Mouse (Mus musculus) forebrain, embryonic 14.5 days (tissue): ENCODE results near the gene Lin7b. TPM values are rescaled to one million over a fixed set of nuclear protein-coding genes. Genes with fewer than 3 reads are reported as not detected.

Experiments used
- ATAC-seq: fragments of 200-750 bp; cut with Nextera tagmentation; 2 replicates; pipeline ENCODE4 v1.8.0; 2017; ENCODE audit warnings: mild to moderate bottlenecking, moderate library complexity
- DNase-seq: peaks from one replicate; pipeline ENCODE4 v3.0.0-alpha.2; 2015; ENCODE audit warnings: low spot score
- H3K27ac ChIP-seq: fragments of 300-500 bp; sonication (generic); 2 replicates; pipeline ENCODE4 v1.5.1; 2014; ENCODE audit warnings: low read depth, mild to moderate bottlenecking, control low read depth, low read length, moderate library complexity
- H3K27me3 ChIP-seq: fragments of 300-500 bp; sonication (generic); replicated peaks from 2 replicates; pipeline ENCODE4 v1.6.1; 2014; ENCODE audit warnings: low read length, control low read depth, mixed read lengths; ENCODE audit not compliant: control insufficient read depth, insufficient read depth
- H3K36me3 ChIP-seq: fragments of 300-500 bp; sonication (generic); 2 replicates; pipeline ENCODE4 v1.6.1; 2014; ENCODE audit warnings: low read length, control low read depth; ENCODE audit not compliant: control insufficient read depth, insufficient read depth
- H3K4me1 ChIP-seq: fragments of 300-500 bp; sonication (generic); 2 replicates; pipeline ENCODE4 v1.6.1; 2014; ENCODE audit warnings: antibody characterized with exemption, low read length, control low read depth; ENCODE audit not compliant: control insufficient read depth, insufficient read depth
- H3K4me2 ChIP-seq: fragments of 300-500 bp; sonication (generic); 2 replicates; pipeline ENCODE4 v1.6.1; 2014; ENCODE audit warnings: mild to moderate bottlenecking, control low read depth, low read length
- H3K4me3 ChIP-seq: fragments of 300-500 bp; sonication (generic); 2 replicates; pipeline ENCODE4 v1.5.1; 2014; ENCODE audit warnings: low read depth, low read length, control low read depth
- H3K9ac ChIP-seq: fragments of 300-500 bp; sonication (generic); 2 replicates; pipeline ENCODE4 v1.6.1; 2014; ENCODE audit warnings: mild to moderate bottlenecking, low read length, control low read depth, moderate library complexity
- H3K9me3 ChIP-seq: fragments of 300-500 bp; sonication (generic); replicated peaks from 2 replicates; pipeline ENCODE4 v1.6.1; 2016; ENCODE audit warnings: low read length, control low read depth, mixed read lengths; ENCODE audit not compliant: control insufficient read depth
- WGBS: fragments of 180-500 bp; shearing (Covaris S2); extraction: QIAGEN DNeasy Blood & Tissue Kit; methylation state at CpG from one replicate; pipeline ENCODE4 v1.1.7; 2014; 5-methylcytosine and 5-hydroxymethylcytosine counted together
- polyA plus RNA-seq: library from polyadenylated mRNA; unstranded; fragments of >200 nt; fragmentation: Nextera tagmentation; extraction: Ambion mirVana; gene quantifications from 2 replicates; pipeline ENCODE4 v1.2.1, GENCODE M21; 2014

Gene Lin7b
- polyA plus RNA-seq, 1 experiment from 2014 or later, result 6.2 TPM

GRCm38 (mm10) chr7:45409497-45410163 lies 39.2 kb upstream of the Lin7b start:
- DNase-seq (no peak), ATAC-seq (no peak)
- no peaks in the 10 kb centered on the region for H3K9me3 ChIP-seq
- H3K27me3 ChIP-seq, result peaks cover 90% of the 10 kb centered on the region
- no peak overlapping the region for H3K27ac ChIP-seq
- WGBS, result 88% methylated on average over 8 of the region's 8 CpGs
- no peaks in the 10 kb centered on the region for H3K36me3 ChIP-seq
- no peaks in the 10 kb centered on the region for H3K4me1 ChIP-seq
- H3K9ac ChIP-seq, result no peak overlapping the region
- H3K4me2 ChIP-seq, result no peak overlapping the region
- no peak overlapping the region for H3K4me3 ChIP-seq

GRCm38 (mm10) chr7:45408949-45409348 lies 38.6 kb upstream of the Lin7b start:
- DNase-seq, result no peak
- Histone ChIP-seq H3K4me2 (no peak overlapping the region), H3K27ac (no peak overlapping the region), H3K36me3 (no peaks in the 10 kb centered on the region), H3K4me3 (no peak overlapping the region), H3K4me1 (no peaks in the 10 kb centered on the region), H3K27me3 (peaks cover 83% of the 10 kb centered on the region), H3K9me3 (no peaks in the 10 kb centered on the region), H3K9ac (no peak overlapping the region)
- WGBS, result 89% methylated on average over 17 of the region's 17 CpGs
- no peak for ATAC-seq

GRCm38 (mm10) chr7:45408351-45408750 lies 38.0 kb upstream of the Lin7b start:
- 66% methylated on average over 7 of the region's 7 CpGs for WGBS
- H3K4me1 ChIP-seq, result no peaks in the 10 kb centered on the region
- no peaks in the 10 kb centered on the region for H3K36me3 ChIP-seq
- no peak overlapping the region for H3K9ac ChIP-seq
- no peak for DNase-seq
- H3K4me2 ChIP-seq, result no peak overlapping the region
- no peak overlapping the region for H3K27ac ChIP-seq
- no peaks in the 10 kb centered on the region for H3K9me3 ChIP-seq
- peaks cover 77% of the 10 kb centered on the region for H3K27me3 ChIP-seq
- no peak overlapping the region for H3K4me3 ChIP-seq
- ATAC-seq, result no peak

- Histone ChIP-seq H3K9ac (no peak overlapping the region), H3K27ac (no peak overlapping the region), H3K36me3 (no peaks in the 10 kb centered on the region), H3K4me1 (no peaks in the 10 kb centered on the region), H3K9me3 (no peaks in the 10 kb centered on the region), H3K4me2 (no peak overlapping the region), H3K27me3 (peaks cover 72% of the 10 kb centered on the region), H3K4me3 (no peak overlapping the region)
- WGBS, result 80% methylated on average over 10 of the region's 10 CpGs
- ATAC-seq (no peak), DNase-seq (no peak)
These were observed 37.5 kb upstream of the Lin7b start for GRCm38 (mm10) chr7:45407836-45408235.

GRCm38 (mm10) chr7:45406157-45407156 lies 36.1 kb upstream of the Lin7b start:
- H3K9ac ChIP-seq, result no peak overlapping the region

GRCm38 (mm10) chr7:45405091-45406075 lies 35.0 kb upstream of the Lin7b start, which contains the start of gene Kcna7:
TSS of gene Kcna7 (plus strand) at chr7:45405653.
- peak; percentile 18; the same call in 1 of the 2 replicates for ATAC-seq
- Histone ChIP-seq H3K4me2 (peak within 1 kb of the TSS; percentile 40), H3K4me3 (peak within 1 kb of the TSS; percentile 20), H3K36me3 (no peaks in the 10 kb centered on the region), H3K27me3 (peaks cover 53% of the 10 kb centered on the region), H3K27ac (no peak within 1 kb of the TSS), H3K9ac (no peak within 1 kb of the TSS), H3K4me1 (no peaks in the 10 kb centered on the region), H3K9me3 (no peaks in the 10 kb centered on the region)
- DNase-seq, result peak; percentile 39
- 13% methylated on average over 28 of the region's 28 CpGs for WGBS

More at GRCm38 (mm10) chr7:45406157-45407156, 36.1 kb upstream of the Lin7b start:
- 2% methylated on average over 114 of the region's 114 CpGs for WGBS
- DNase-seq (no peak), ATAC-seq (no peak)
- Histone ChIP-seq H3K4me1 (no peaks in the 10 kb centered on the region), H3K36me3 (no peaks in the 10 kb centered on the region), H3K4me2 (peak overlapping the region; percentile 40), H3K4me3 (peak overlapping the region; percentile 20), H3K9me3 (no peaks in the 10 kb centered on the region), H3K27ac (no peak overlapping the region), H3K27me3 (peaks cover 64% of the 10 kb centered on the region)

- WGBS, result 45% methylated on average over 6 of the region's 6 CpGs
- no peak for ATAC-seq
- DNase-seq, result peak; percentile 76
These were observed 33.3 kb upstream of the Lin7b start for GRCm38 (mm10) chr7:45403532-45404261.

More at GRCm38 (mm10) chr7:45403532-45404261, 33.3 kb upstream of the Lin7b start:
- Histone ChIP-seq H3K4me2 (no peak overlapping the region), H3K9ac (no peak overlapping the region), H3K27ac (no peak overlapping the region), H3K4me1 (no peaks in the 10 kb centered on the region), H3K27me3 (peaks cover 38% of the 10 kb centered on the region), H3K9me3 (no peaks in the 10 kb centered on the region), H3K36me3 (no peaks in the 10 kb centered on the region), H3K4me3 (no peak overlapping the region)
